In genomic region chr3:97158611-97159508, GRCm38 (mm10) we compare ENCODE assay signal across 7 mouse cellular contexts. TPM values are rescaled to one million over a fixed set of nuclear protein-coding genes. Genes with fewer than 3 reads are reported as not detected.
DNase-seq lines count a peak whose midpoint lies in the region; ATAC-seq lines count a peak whose summit lies in the region.

Acp6 (plus strand) TSS chr3:97158777.

- intact Hi-C loops in left cerebral cortex, postnatal 36 days (cut with DNase I): no loop called here

- peak within 1 kb of the TSS; percentile 92 for H3K27ac ChIP-seq in intestine, embryonic 16.5 days (ENCODE audit: low read length)
- peak within 1 kb of the TSS; percentile 52 for H3K27ac ChIP-seq in midbrain, embryonic 11.5 days (ENCODE audit: low read depth, low read length)

- peak within 1 kb of the TSS; percentile 98 for H3K4me3 ChIP-seq in intestine, embryonic 16.5 days (ENCODE audit: low read length)
- H3K4me3 ChIP-seq in midbrain, embryonic 11.5 days (ENCODE audit: low read depth, low read length): peak within 1 kb of the TSS; percentile 78

- peak within 1 kb of the TSS; percentile 92 for H3K9ac ChIP-seq in intestine, embryonic 16.5 days (ENCODE audit: low read depth, low read length)
- H3K9ac ChIP-seq in midbrain, embryonic 11.5 days (ENCODE audit: low read length): peak within 1 kb of the TSS; percentile 82

- H3K9me3 ChIP-seq in intestine, embryonic 16.5 days (ENCODE audit: control insufficient read depth, low read length): no peaks in the 10 kb centered on the region
- H3K9me3 ChIP-seq in midbrain, embryonic 11.5 days (ENCODE audit: control insufficient read depth, low read length): no peaks in the 10 kb centered on the region

- ATAC-seq in intestine, embryonic 16.5 days: peak; percentile 97
- peak; percentile 95 for ATAC-seq in midbrain, embryonic 11.5 days (ENCODE audit: low FRiP score)

- H3K36me3 ChIP-seq in intestine, embryonic 16.5 days (ENCODE audit: control insufficient read depth, insufficient read depth, low read length): no peaks in the 10 kb centered on the region
- H3K36me3 ChIP-seq in midbrain, embryonic 11.5 days (ENCODE audit: control insufficient read depth, insufficient read depth, low read length): no peaks in the 10 kb centered on the region

- peak; percentile 96 for DNase-seq in adrenal gland, adult 2 months
- peak; percentile 86 for DNase-seq in embryo, embryonic 11.5 days (ENCODE audit: low read depth, low spot score)
- DNase-seq in gastrocnemius, postnatal 4 days (ENCODE audit: low spot score in 2 of 2): peak; percentile 81 to 85
- peak; percentile 85 to 89 for DNase-seq in left cerebral cortex, postnatal 36 days (ENCODE audit: low spot score in 2 of 2)
- DNase-seq in midbrain, embryonic 11.5 days (ENCODE audit: low spot score, missing footprints): peak; percentile 99
- DNase-seq in skeletal muscle tissue, adult 2 months (ENCODE audit: low read depth, low spot score): peak; percentile 94

- WGBS in intestine, embryonic 16.5 days: under 1% methylated on average over 54 of the region's 54 CpGs
- under 1% methylated on average over 54 of the region's 54 CpGs for WGBS in midbrain, embryonic 11.5 days

- H3K4me1 ChIP-seq in intestine, embryonic 16.5 days (ENCODE audit: control insufficient read depth, insufficient read depth, low read length): peaks cover 8% of the 10 kb centered on the region; the same call in 1 of the 2 replicates
- H3K4me1 ChIP-seq in midbrain, embryonic 11.5 days (ENCODE audit: control insufficient read depth, insufficient read depth, low read length): peaks cover 9% of the 10 kb centered on the region; the same call in 1 of the 2 replicates

- no peaks in the 10 kb centered on the region for H3K27me3 ChIP-seq in intestine, embryonic 16.5 days (replicated peaks; ENCODE audit: control insufficient read depth, insufficient read depth, low read length)
- no peaks in the 10 kb centered on the region for H3K27me3 ChIP-seq in midbrain, embryonic 11.5 days (ENCODE audit: control insufficient read depth, insufficient read depth, low read length)

- peak within 1 kb of the TSS; percentile 77 for H3K4me2 ChIP-seq in intestine, embryonic 16.5 days (ENCODE audit: low read depth, low read length)
- H3K4me2 ChIP-seq in midbrain, embryonic 11.5 days: peak within 1 kb of the TSS; percentile 49

RNA-seq across cellular contexts. Expression of gene Acp6, which starts in this region (rescaled TPM):
- 10 to 100 TPM; 42.1 to 50.0 TPM for total RNA-seq in adrenal gland, adult 2 months (2021)
- 47.8 and 49.4 TPM in 2 replicates for polyA plus RNA-seq in adrenal gland, adult 2 months (2012; rRNA removed)
- 10 to 100 TPM; 17.6 to 17.9 TPM for total RNA-seq in gastrocnemius, postnatal 4 days (2021)
- polyA plus RNA-seq in intestine, embryonic 16.5 days (2015; fragmentation: Nextera tagmentation; extraction: Ambion mirVana): 56.4 and 60.3 TPM in 2 replicates
- 10 to 100 TPM; 19.4 to 32.4 TPM for total RNA-seq in left cerebral cortex, postnatal 36 days (2021)
- 25.1 and 27.7 TPM in 2 replicates for polyA plus RNA-seq in midbrain, embryonic 11.5 days (2014; fragmentation: Nextera tagmentation; extraction: Ambion mirVana)

Comparison
In these comparisons a context has a peak if more than half of its experiments do, and no peak if none do; other contexts are left out.
1. Peak in every context shown above with its lines: DNase-seq, ATAC-seq, H3K4me3 ChIP-seq and H3K27ac ChIP-seq.